Mouse (Mus musculus): ENCODE measurements around the gene Lbh.

Lbh gene

DNA sequence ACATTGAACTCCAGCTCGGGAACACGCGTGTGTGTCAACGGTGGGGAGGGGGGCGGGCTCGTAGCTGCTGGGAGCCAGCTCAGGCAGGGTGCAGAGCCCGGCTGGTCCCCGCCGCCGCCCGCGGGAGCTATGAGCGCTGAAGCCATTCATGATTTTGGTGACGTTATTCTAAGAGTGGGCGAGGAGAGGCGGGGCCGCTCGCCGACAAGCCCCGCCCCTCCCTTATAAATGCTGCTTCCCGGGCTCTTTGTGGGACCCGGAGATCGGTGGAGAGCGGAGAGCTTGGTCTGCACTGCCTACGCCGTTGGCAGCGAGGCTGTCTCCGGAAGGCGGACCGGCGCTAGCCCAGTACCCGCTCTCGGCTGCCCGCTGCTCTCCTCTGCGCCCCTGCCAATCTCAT, at the start of gene Lbh:
TSS of gene Lbh (plus strand) at position 253 of the 400 bp plus-strand sequence.
- CTCF ChIA-PET = interaction anchor here (0.7 kb wide), 2 partner anchors 143 to 378 kb away, joined by 3 to 10 read pairs; no protein-coding TSS in a partner anchor

DNA sequence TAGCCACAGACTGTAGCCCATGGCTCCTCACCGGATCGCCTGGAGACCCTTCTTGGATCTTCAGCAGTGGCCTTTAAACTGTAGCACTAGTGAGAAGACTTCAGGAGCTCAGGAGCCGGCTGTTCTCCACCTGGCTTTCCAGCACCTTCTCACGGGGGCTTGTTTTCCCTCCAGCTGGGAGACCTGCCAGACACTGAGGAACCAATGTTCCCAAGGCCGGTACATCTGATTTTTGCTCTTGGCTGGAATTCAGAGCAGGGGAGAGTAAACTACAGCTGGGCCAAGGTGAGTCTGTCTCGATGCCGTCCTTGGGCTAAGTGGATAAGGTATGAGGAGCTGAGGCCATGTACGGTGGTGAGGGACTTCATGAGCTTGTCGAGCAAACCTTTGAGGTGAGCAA, 39.1 kb upstream of the Lbh start:
- CTCF ChIA-PET = interaction anchor here (0.6 kb wide), 1 partner anchor 46 kb away, joined by 4 read pairs; no protein-coding TSS in a partner anchor

DNA sequence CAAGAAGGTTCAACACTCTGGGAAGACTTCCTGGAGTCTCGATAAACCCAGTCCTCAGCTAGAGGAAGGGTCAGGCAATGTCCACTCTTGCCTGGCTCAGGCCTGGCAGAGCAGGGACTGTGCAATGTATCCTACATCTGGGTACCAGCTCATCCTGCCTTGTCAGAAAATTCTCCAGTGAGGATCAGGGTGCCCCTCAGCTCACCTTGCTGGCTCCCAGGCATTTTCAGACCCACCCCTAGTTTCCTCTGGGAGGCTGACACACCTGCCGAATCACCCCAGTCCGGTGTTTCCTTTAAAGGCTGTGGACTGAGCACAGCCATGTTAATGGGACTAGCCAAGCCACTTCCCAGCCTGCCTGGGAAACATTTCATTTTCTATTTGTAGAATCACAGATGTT, 37.9 kb upstream of the Lbh start:
- CTCF ChIA-PET = no interaction called here

DNA sequence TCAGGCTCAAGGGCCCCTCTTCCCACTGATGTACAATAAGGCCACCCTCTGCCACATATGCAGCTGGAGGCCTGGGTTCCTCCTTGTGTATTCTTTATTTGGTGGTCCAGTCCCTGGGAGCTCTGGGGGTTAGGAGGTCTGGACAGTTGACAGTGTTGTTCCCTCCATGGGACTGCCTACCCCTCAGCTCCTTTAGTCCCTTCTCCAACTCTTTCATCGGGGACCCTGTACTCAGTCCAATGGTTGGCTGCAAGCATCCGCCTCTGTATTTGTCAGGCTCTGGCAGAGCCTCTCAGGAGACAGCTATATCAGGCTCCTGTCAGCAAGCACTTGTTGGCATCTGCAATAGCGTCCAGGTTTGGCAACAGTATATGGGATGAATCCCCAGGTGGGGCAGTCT, 37.1 kb upstream of the Lbh start:
- CTCF ChIA-PET = no interaction called here

DNA sequence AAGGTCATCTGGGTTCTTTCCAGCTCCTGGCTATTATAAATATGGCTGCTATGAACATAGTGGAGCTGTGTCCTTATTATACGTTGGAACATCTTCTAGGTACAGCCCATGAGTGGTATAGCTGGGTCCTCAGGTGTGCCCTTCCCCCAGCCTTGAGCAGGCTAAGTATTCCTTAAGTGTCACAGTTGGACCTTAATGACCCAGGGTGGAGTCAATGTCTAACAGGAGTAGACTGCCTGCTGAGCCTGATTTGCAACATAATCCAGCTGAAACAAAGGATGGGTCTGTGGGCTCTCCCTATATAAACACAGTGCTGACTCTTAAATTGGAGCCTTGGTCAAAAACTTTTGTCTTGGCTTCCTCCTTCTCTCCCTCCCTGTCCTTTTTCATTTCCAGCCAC, 36.3 kb upstream of the Lbh start:
- CTCF ChIA-PET = interaction anchor here (0.7 kb wide), 1 partner anchor 8 kb away, joined by 3 read pairs; no protein-coding TSS in a partner anchor

DNA sequence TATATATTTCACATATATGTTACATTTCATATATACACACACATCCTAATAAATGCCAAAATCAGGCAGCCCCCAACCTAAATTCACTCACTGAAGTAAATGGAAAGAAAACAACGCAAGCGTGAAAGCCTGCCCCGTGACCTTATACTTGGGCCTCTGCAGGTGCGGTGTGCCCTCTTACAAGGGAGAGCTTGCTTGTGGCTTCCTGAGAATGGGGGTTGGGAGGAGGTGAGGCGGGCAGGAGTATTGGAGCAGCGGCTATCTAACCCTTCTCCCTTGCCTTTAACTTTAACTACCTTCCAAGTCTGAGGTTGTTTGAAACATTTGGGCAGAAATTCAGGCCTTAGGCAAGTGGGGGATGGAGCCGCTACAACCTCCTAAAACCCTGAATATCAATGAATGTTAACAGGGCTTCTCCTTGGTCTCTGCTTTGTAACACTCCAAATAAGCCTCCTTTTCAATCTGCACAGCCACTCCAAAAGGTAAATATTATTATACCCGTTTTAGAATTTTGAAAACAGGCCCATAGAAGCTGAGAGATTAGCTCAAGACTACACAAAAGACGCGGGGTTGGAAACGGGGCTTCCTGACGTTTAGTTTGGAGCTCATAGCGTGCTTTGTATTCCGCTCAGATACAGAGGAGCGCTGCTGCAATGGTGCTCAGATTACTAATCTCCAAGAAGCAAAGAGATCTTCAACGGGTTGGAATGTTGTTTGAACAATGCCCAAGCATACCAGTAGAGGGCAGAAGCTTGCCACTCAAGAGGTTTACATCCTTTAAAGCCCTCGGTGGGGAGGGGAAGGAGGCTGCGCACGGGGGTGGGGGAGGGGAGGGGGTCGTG, 28.3 kb upstream of the Lbh start:
- CTCF ChIA-PET = interaction anchor here (0.5 to 1.1 kb wide), 5 partner anchors 15 to 785 kb away, joined by 3 to 11 read pairs (median 3); no protein-coding TSS in a partner anchor

DNA sequence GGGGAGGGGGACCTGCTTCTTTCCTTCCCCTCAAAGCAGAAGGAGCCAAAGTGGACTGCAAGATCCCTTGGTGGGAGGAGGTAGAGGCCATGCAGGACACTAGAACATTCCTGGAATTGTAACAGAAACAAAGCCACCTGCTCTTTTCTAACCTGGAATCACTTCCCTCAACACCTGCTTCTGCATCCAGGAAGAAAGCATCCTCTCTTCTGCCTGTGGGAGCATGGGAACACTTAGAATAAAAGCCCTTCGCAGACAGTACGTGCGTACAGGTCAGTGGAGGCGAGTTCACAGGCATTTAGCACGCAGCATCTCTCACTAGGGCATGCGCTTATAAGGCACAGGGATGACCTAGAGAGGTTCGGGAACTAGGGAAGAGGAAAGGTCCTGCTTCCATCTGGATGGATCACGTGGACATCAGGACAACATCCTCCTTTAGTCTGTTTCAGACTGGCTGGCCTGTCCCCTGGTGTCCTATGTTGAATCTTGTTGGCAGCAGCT, 27.7 kb upstream of the Lbh start:
- CTCF ChIA-PET = interaction anchor here (0.5 to 0.6 kb wide), 4 partner anchors 126 to 785 kb away, joined by 3 to 11 read pairs (median 3); no protein-coding TSS in a partner anchor

DNA sequence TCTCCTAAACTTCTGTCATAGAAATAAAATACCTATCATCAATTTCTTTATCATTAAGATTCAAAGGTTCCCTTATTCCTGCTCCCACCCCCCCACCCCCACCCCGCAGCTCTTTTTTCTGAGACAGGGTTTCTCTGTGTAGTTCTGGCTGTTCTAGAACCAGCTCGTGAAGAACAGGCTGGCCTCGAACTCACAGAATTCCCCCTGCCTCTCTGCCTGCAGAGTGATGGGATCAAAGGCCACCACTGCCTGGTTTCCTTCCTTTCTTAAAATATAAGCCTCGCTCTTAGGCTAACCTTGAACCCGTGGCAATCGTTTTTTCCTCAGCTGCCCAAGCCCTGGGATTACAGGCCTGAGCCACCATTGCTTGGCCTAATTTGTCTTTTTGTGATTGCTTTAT, 26.5 kb upstream of the Lbh start:
- CTCF ChIA-PET = no interaction called here

DNA sequence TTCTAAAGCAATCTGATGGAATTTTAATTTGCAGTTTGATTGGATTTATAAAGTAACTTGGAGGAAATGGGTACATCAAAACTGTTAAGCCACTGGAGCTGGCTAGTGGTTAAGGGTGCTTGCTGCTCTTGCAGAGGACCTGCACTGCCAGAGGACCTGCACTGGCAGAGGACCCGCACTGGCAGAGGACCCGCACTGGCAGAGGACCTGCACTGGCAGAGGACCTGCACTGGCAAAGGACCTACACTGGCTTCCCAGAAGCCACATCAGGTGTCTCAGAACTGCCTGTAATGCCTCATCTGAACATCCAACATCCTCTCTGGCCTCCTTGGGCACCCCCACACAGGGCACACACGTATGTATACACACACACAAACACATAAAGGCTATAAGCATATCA, 22.6 kb upstream of the Lbh start:
- CTCF ChIA-PET = no interaction called here

DNA sequence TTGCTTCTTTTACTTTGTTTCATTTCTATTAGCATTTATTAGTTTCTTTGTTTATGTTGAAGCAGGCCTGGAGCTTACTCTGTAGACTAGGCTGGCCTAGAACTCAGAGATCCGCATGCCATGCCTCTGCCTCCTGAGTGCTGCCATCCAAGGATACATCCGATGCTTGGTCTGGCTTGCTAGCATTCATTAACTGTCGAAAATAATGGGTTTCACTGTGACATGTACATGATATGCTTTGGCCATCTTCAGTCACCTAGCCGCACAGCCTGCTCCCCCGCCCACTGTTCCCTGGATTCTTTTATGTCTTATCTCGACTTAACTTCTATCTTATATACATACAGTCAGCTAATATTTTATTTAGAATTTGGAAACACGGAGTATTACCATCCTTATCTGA, 21.0 kb upstream of the Lbh start:
- CTCF ChIA-PET = no interaction called here

DNA sequence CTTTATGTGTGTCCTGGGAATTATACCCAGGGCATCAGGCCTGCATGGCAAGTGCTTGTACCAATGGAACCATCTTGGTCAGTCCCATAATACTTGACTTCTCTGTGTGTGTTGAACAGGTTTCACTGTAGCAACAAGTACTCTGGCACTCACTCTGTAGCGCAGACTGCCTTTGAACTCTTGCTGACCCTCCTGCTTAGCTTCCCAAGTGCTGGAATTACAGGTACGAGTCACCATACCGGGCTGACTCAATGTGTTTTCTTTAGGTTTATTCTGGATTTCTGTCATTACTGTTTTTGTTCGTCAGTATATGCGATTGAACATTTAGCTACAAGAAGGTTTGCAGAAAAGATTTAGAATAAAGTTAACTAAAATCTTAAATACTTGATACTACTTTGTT, 20.1 kb upstream of the Lbh start:
- CTCF ChIA-PET = no interaction called here

DNA sequence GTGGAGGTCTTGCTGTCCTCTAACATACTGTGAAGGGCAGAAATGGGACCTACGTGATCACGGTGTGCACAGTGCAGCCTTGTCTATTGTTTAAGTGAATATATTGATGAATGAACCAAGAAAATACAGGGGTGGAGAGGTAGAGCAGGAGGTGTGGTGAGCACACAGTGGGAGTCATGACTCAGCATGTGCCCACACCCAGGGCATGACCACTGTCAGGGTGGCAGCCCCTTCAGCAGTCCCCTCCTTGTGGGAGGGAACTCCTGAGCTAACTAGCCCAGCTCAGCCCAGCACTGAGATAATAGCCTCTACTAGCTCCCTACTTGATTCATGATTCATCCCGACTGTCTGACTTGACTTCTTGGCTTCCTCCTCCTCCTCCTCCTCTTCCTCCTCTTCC, 19.3 kb upstream of the Lbh start:
- CTCF ChIA-PET = interaction anchor here (0.7 to 0.9 kb wide), 2 partner anchors 117 to 1401 kb away, joined by 5 to 13 read pairs; no protein-coding TSS in a partner anchor

DNA sequence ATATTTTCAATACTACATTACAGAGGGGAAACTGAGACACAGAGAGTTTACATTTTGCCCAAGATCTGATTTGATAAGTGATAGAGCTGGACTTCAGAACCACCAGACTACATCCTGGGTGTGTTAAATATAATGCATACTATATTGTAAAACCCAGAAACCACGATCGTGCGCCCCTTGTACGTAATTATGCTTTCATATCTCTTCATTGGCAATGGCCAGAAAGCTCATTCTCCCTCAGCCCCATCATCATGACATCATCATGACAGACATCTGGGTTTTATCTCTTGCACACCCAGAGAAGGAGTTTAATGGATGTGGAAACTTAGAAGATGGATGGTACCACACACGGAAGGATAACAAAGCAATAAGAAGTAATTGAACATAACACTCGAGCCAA, 17.1 kb upstream of the Lbh start:
- CTCF ChIA-PET = no interaction called here

DNA sequence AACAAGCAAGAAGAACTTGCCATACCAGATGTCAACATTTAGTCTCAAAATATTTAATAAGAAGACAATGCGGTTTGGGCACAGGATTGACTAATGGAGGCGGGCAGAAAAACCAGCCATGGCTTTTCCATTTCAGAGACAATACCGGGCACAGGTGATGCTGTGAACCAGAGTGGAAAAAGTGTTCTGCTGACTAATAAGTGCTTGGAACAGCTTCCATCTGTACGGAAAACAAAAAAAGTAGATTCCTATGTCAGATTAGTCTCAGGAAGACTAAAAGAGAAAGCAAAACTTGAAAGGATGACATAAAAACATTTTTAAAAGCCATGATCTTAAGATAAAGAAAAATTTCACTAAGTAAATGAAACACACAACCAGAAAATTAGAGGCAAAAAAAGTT, 16.4 kb upstream of the Lbh start:
- CTCF ChIA-PET = no interaction called here

DNA sequence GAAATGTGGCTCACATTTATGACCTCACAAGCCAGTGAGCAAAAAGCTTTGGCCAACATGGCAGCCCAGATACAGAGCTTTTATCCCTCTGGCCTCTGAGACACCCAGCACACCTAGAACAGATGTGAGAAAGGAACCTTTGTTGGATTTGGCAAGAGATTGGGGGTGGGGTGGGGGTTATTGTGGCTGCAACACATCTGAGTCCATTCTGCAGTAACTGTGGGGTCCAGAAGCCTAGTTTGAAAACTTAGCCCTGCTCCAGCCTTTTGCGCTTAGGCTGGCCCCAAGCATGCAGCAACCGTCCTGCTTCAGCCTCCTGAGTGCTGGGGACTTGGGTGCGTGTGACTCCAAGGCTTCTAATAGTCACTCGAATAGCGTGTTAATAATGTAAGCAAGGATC, 14.8 kb upstream of the Lbh start:
- CTCF ChIA-PET = interaction anchor here (0.6 kb wide), 1 partner anchor 132 kb away, joined by 4 read pairs; no protein-coding TSS in a partner anchor

DNA sequence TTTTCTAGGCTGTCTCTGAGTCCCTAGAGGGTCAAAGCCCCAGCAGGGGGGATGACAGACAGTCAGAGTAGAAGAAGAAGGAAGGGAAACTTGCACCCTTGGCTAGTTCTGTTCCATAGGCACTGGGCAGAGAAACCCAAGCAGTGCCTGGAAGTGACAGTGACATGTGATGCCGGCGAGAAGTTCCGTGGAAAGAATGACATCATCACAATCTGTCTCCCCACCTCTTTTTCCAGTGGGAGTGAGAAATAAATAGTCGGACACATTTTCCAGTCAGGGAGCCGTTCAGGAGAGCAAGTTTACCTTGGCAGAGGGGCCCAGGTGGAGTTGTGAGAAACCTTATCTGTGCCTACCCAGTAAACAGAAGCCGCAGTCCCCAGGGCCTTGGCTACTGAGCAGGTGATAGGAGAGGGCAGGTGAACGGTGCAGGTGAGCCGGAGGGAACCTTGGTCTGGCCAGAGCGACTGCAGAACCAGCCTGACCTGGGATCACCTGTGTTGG, 14.1 kb upstream of the Lbh start:
- CTCF ChIA-PET = no interaction called here

DNA sequence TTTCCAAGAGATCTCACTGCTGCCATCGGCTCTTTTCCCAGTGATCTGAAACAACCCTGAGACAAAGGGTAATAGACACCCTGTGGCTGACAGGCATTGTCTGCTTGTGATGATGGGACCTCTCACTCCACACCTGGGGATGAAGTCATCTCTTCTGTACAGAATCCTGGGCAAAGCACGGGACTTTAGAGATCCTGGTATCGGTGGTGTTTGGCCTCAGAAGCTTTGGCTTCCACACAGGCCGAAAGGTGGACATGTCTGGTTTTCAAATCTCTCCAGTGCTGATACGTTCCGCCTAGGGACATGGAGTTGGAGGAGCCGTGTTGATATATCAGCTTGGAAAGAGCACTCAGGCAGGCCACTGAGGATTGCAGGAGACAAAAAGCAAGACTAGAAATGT, 13.2 kb upstream of the Lbh start:
- CTCF ChIA-PET = interaction anchor here (0.7 kb wide), 1 partner anchor 15 kb away, joined by 3 read pairs; no protein-coding TSS in a partner anchor

DNA sequence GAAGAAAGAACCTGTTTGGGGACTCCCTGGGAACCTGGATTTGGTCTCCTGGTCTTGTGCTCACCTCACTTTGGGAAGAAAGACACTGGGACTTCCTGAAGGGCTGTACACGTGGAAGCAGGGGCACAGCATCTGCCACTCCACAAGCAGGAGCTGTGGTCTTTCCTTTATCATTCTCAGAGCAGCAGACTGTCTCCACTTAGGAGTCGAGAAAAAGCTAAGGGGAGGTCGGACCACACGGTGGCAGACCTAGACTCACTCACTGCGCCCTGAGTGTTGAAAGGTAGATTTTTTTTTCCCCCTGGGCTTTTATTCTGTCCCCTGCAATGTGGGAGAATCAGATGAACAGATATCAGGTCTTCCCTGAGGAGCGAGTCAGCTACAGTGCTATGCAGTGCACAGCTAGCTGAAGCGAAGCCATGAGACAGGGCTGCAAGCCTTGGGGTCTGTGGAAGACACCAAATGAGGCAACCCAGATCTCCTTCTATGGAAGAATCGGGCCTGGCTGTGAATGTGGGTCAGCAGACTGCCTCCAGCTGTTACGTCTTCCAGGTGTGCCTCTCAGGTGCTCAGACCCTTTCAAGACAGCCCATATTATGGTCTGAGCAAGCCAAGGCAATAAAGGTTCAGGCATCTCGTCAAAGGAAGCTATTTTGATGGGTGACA, 11.7 kb upstream of the Lbh start:
- CTCF ChIA-PET = no interaction called here

DNA sequence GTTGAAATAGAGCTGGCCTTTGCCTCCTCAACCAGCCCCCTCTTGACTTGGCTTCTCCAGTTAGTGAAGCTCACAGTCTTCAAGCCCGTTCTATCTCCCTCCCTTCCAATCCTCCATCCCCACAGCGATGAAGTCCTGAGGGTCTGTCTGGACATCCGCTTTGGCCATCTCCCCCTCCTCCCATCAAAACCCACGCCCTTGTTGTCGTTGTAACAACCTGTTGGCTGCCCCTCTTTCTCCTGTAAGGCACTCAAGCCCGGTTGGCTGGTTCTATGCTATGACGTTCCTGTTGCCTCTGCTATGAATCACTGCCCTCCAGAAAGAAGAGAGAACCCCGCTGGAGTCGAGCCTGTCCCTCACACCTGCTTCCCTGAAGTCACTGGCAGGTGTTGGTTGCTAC, 10.9 kb upstream of the Lbh start:
- CTCF ChIA-PET = no interaction called here

DNA sequence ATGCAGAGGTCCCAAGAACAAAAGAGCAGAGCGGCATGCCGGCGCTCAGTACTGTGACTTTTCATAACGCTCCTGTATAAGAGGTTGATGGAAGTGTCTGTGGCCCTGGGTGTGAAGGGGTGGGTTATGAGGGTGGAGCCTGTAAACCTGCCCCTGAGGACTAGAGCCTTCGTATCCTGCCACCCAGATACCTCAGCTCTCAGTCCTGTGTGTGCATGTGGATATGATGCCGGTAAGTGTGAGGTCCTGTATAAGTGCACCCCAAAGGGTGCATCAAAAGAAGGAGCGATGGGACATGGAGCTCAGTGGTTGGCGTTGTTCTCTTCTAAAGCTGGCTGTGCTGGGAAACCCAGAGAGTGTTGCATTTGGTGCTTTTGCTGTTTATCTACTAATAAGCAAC, 10.3 kb upstream of the Lbh start:
- CTCF ChIA-PET = no interaction called here

DNA sequence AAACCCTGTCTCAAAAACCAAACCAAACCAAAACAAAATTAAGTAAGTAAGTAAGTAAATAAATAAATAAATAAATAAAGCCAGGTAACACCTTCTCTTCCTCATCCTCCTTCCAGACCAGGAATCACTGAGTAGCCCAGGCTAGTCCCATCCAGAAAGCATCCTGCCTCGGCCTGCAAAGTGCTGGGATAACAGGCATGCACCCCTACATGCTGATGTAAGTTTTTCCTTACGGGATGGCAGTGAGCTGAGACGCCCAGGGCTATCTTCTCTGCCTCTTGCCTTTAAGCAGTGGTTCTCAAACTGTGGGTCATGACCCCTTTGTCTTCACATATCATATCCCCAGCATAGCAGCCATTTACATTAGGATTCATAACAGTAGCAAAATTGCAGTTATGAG, 9.5 kb upstream of the Lbh start:
- CTCF ChIA-PET = no interaction called here

DNA sequence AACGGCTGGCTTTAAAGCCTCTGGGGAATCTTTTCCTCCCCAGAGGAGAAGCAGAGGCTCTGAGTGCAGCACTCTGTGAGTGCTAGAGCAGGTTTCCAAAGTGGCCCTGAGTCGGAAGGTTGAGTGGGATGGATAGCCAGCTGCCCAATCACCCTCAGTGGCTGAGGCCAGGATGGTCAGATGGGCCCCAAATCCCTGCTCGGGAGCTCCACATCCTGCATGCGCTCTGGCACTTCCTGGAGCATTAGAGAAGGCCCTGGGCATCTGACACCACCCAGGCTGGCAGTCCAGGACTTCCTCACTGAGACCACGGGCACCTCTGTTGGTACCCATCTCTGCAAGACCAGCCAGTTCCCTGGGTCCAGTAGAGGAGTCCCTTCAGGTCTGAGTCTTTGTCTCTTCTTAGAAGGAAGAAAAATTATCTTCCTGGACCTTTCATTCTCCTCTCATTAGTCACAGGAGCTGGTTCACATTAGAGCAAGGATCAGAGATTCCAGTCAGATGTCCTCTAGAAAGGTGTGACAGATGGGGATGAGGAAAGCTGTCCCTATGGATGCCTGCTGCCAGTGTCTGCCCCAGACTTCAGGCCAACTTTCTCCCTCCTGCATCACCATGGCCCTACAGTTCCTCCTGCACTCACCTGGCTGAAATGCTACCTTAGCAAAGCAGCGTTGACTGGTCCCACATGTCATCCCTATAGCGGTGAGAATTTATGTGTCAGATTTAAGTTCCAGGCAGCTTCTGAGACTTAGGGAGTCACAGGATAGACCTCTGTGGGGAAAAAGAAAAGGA, 8.8 kb upstream of the Lbh start:
- CTCF ChIA-PET = interaction anchor here (0.8 kb wide), 1 partner anchor 188 kb away, joined by 3 read pairs; no protein-coding TSS in a partner anchor
